Mouse (Mus musculus) cerebellum, adult (tissue): Measurements from ENCODE around the gene Gm266.

Experiments
- ATAC-seq: cut with Nextera tagmentation; 2 replicates; pipeline ENCODE4 v1.9.2; 2017; ENCODE audit warnings: mild to moderate bottlenecking, moderate library complexity, mixed read lengths; ENCODE audit not compliant: insufficient number of reproducible peaks, low FRiP score, low TSS enrichment

The Gm266 gene

DNA sequence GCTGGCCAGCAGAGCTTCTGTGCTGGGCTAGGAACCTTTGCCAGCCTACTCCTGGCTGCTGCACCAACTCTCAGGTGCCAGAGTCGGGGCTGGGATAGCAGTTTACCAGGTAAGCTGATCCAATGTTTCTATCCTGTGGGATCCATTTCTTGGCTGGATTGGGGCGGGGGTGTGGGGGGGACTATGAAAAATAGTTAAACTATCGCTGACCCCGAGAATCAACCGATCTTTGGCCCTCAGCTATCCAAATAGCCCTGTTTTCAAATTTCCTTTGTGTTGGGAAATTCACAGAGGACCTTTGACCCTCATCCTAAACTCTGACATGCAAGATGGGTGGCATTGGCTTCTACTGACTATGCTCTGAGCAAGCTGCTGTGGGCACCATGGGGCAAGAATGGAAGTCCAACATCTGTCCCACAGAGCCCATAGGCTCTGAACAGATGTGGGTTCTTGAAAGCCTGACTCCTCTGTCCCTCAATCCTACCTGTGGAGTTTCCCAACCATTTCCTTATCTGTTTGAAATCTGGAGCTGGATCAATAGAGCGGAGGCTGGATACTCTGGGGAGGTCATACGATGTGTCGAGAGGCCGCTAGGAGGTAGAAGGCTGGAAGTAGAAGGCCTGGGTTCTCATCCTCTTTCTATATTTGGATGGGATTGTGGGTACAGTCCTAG, 44.8 kb downstream of the Gm266 start:
- no peak for ATAC-seq

DNA sequence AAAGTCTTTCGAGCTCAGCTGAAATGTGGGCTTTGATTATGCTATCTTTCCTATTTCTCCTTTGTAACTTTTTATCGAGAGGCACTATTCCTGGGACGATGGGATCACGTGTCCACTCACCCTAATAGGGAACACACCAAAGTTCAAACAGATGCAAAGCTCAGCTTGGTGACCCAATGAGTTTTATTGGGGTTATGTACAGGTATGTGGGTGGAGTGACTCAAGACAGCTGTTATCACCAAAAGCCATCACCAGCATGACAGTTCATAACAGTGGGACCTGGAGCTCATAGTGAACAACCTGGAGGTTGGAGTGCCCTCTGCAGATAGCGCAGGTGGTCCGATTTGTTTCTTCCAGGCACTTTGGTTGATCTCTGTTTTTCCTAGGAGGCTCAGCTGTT, 46.8 kb downstream of the Gm266 start:
- no peak for ATAC-seq

DNA sequence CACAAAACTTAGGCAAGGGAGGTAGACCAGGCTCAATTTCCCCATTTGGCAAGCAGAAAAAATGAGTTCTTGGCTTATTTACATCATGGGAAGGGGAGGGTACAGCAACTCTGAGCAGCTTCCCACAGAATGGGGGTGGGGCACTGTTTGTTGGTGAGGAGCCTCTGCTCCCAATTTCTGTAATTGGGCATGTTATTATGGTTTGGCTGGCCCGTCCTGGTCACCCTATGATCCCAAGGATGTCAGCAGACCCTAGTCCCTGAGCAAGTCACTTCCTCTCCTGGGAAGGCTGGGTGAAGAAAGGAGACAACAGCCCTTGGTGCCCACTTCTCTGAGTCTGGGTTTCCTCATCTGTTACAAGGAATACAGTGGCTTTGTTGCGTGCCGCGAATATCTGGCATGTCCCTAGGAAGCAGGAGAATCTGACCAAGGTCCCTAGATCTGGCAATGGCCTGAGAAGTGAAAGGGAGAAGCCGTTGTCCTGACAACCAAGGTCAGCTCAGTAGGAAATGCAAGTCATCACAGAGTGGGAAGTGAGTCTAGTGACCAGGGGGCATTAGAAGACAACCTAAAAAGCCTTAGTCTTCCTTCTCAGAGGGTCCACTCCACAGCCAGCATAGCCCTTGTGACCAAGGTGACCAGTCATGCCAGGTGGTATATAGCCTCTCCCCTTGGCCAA, 48.3 kb downstream of the Gm266 start:
- ATAC-seq = no peak

- ATAC-seq = no peak
Measured at GRCm38 (mm10) chr12:111436640-111437039, 49.0 kb downstream of the Gm266 start.

GRCm38 (mm10) chr12:111436170-111436569, 49.5 kb downstream of the Gm266 start:
- no peak for ATAC-seq

DNA sequence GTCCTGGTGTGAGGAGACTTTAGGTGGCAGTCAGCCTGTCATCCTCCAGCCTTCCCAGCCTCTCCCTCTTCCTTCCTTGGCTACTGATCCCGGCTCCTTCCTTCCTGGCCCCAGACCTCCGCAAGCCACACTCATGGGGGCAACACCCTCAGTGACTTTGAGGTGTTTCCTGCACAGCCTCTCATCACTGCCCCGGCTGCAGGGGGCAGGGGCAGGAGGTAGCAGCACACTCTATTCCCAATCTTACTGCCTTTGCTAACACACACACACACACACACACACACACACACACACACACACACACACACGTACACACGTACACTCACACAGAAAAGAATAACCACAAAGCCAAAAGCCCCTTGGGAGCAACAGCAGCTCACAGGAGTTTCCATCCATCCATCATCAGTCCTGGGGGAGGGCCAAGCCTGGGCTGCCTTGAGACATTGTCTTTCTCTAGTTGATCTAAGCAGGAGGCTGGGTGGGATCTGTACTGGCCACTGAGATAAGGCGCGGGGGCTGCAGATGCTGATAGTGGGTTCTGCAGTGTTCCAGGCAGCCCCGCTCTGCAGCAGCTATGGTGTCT, 50.8 kb downstream of the Gm266 start:
- no peak for ATAC-seq
